Mouse (Mus musculus): ENCODE data around the gene Amy2a4. TPM values are rescaled to one million over a fixed set of nuclear protein-coding genes. Genes with fewer than 3 reads are reported as not detected.
"Not testable (repeated sequence)": the region's sequence is repeated elsewhere in the genome, so short reads cannot be mapped to it uniquely, and the experiment has no call there.

Gene Amy2a4
- total RNA-seq (2021) = not detected
- long read RNA-seq, experiment 1 = 0 reads
- long read RNA-seq, experiment 2 = 0 reads

GRCm38 (mm10) chr3:113291349-113291748 lies at the start of gene Amy2a4:
TSS of gene Amy2a4 (minus strand) at chr3:113291449.
- DNase-seq; intact Hi-C loops (cut with DNase I): not testable (repeated sequence)

- DNase-seq; intact Hi-C loops (cut with DNase I): not testable (repeated sequence)
Measured at GRCm38 (mm10) chr3:113323952-113324351, 32.7 kb upstream of the Amy2a4 start, which contains the start of gene Amy2a3. TSS of gene Amy2a3 (minus strand) at chr3:113324052.

- DNase-seq; intact Hi-C loops (cut with DNase I): not testable (repeated sequence)
Measured at GRCm38 (mm10) chr3:113312937-113313336, 21.7 kb upstream of the Amy2a4 start.

- intact Hi-C loops (cut with DNase I); DNase-seq: not testable (repeated sequence)
Measured at GRCm38 (mm10) chr3:113280285-113280684, 11.0 kb downstream of the Amy2a4 start.

- intact Hi-C loops (cut with DNase I) = not testable (repeated sequence)
Measured at GRCm38 (mm10) chr3:113279586-113279985, 11.7 kb downstream of the Amy2a4 start.

GRCm38 (mm10) chr3:113258737-113259136 lies 32.5 kb downstream of the Amy2a4 start, which contains the start of gene Amy2a5:
TSS of gene Amy2a5 (minus strand) at chr3:113258837.
- intact Hi-C loops (cut with DNase I); DNase-seq: not testable (repeated sequence)

More at GRCm38 (mm10) chr3:113279586-113279985, 11.7 kb downstream of the Amy2a4 start:
- DNase-seq = not testable (repeated sequence)

Other genes with a start within 250 kb of the Amy2a4 start
- not detected for gene Amy2a5, start 32.6 kb downstream of the Amy2a4 start, total RNA-seq (2021)
- not detected for gene Amy2a3, start 32.6 kb upstream of the Amy2a4 start, total RNA-seq (2021)
- gene Amy2a2, start 65.2 kb upstream of the Amy2a4 start, total RNA-seq (2021) = not detected
- gene Amy2a1, start 241.0 kb upstream of the Amy2a4 start, total RNA-seq (2021) = not detected

Measured in gastrocnemius, postnatal 36 days (tissue).